Mouse (Mus musculus): ENCODE results near the gene Pgk1.

Pgk1 gene

GRCm38 (mm10) chrX:106221058-106221457 lies 34.2 kb downstream of the Pgk1 start, which contains the start of gene Taf9b:
TSS of gene Taf9b (minus strand) at chrX:106221158.
- DNase-seq: no peak
